Mouse (Mus musculus) T-helper 2 cell (primary cell): ENCODE measurements around the gene Kif9.

ENCODE experiments used
- in situ Hi-C: fragments of 300-600 bp; cut with MboI, MseI; formaldehyde crosslinking; loops from one replicate; pipeline ENCODE4 v1.15.1; 2025; ENCODE audit warnings: high pct_unique_total_duplicates

The Kif9 gene

GRCm38 (mm10) chr9:110525737-110526136 is 49.0 kb downstream of the Kif9 start:
- in situ Hi-C loops, result no loop called here

GRCm38 (mm10) chr9:110529002-110529737 is 52.4 kb downstream of the Kif9 start:
- in situ Hi-C loops, result no loop called here

GRCm38 (mm10) chr9:110530650-110531049 is 53.9 kb downstream of the Kif9 start:
- in situ Hi-C loops, result no loop called here

- in situ Hi-C loops, result no loop called here
These were observed 54.5 kb downstream of the Kif9 start for GRCm38 (mm10) chr9:110531151-110531791.

GRCm38 (mm10) chr9:110531914-110532489 is 55.2 kb downstream of the Kif9 start:
- in situ Hi-C loops, result no loop called here

- in situ Hi-C loops, result no loop called here
These were observed 56.0 kb downstream of the Kif9 start, which contains the start of gene Setd2 for GRCm38 (mm10) chr9:110532538-110533291. Gene Setd2, plus strand, starts transcription at chr9:110532597.

GRCm38 (mm10) chr9:110533645-110534044 is 56.9 kb downstream of the Kif9 start:
- in situ Hi-C loops, result no loop called here

- in situ Hi-C loops, result no loop called here
These were observed 58.4 kb downstream of the Kif9 start for GRCm38 (mm10) chr9:110535114-110535513.

- in situ Hi-C loops, result no loop called here
These were observed 59.9 kb downstream of the Kif9 start for GRCm38 (mm10) chr9:110536636-110537035.

GRCm38 (mm10) chr9:110538511-110538910 is 61.8 kb downstream of the Kif9 start:
- in situ Hi-C loops, result no loop called here

- in situ Hi-C loops, result no loop called here
These were observed 65.2 kb downstream of the Kif9 start for GRCm38 (mm10) chr9:110541988-110542387.

- in situ Hi-C loops, result no loop called here
These were observed 71.5 kb downstream of the Kif9 start for GRCm38 (mm10) chr9:110548261-110548660.

GRCm38 (mm10) chr9:110568309-110568708 is 91.6 kb downstream of the Kif9 start:
- in situ Hi-C loops, result no loop called here
